Mouse (Mus musculus): ENCODE measurements at regions not wholly inside any gene's neighbourhood (a gene's known extent, or its start where the extent isn't known, plus 50 kb on each side); places are given as distances from the start of the nearest gene placed in this dataset.
"Not testable (repeated sequence)": the region's sequence is repeated elsewhere in the genome, so short reads cannot be mapped to it uniquely, and the experiment has no call there.

DNA sequence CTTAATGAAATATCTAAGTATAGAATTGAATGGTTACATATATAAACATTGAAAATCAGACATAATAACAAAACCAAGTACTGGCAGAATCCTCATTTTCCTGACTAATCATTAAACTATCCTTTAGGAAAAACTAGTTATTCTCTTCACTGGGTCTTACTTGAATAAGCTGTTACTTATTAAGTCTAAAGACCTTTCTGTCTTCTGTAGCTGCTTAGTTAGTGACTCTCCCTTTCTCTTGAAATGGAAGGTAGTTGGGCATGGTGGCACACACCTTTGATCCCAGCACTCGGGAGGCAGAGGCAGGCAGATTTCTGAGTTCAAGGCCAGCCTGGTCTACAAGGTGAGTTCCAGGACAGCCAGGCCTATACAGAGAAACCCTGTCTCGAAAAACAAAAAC is 135.9 kb upstream of the Abcb5 start:
- H3K36me3 ChIP-seq (ENCODE audit: control insufficient read depth, insufficient read depth, low read length); H3K27ac ChIP-seq (ENCODE audit: low read length); ATAC-seq (ENCODE audit: insufficient number of reproducible peaks, insufficient read depth, low FRiP score, low read depth); H3K9ac ChIP-seq (replicated peaks; ENCODE audit: low read depth, low read length); H3K4me2 ChIP-seq (replicated peaks; ENCODE audit: low read depth, low read length); H3K27me3 ChIP-seq (ENCODE audit: control insufficient read depth, insufficient read depth, low read length); H3K4me1 ChIP-seq (ENCODE audit: control insufficient read depth, insufficient read depth, low read length); H3K9me3 ChIP-seq (ENCODE audit: control insufficient read depth, low read depth, low read length); H3K4me3 ChIP-seq (ENCODE audit: low read depth, low read length): not testable (repeated sequence)
- WGBS: 76% methylated on average over 2 of the region's 2 CpGs

DNA sequence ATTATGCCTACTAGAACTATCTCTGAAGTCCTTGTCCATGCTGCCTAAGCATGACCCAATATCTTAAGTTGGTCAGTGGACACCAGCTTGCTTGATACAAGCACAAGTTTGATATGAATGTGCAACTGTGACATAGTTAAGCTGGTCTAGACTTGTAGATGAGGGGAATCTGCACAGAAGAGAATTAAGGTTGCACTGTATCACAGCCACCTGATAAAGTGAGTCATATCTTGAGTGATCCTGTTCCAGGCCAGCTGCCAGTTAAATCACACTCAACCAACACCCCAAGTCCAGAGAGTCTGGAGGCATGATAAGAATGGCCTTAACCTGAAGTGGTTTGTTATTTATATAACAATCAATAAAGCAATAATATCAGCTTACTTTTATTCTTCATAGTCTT is 133.5 kb upstream of the Abcb5 start:
- no peaks in the 10 kb centered on the region for H3K4me1 ChIP-seq (ENCODE audit: control insufficient read depth, insufficient read depth, low read length)
- no peaks in the 10 kb centered on the region for H3K9me3 ChIP-seq (ENCODE audit: control insufficient read depth, low read depth, low read length)
- H3K36me3 ChIP-seq (ENCODE audit: control insufficient read depth, insufficient read depth, low read length): no peaks in the 10 kb centered on the region
- H3K4me2 ChIP-seq (replicated peaks; ENCODE audit: low read depth, low read length): no peak overlapping the region
- H3K9ac ChIP-seq (replicated peaks; ENCODE audit: low read depth, low read length): no peak overlapping the region
- H3K27ac ChIP-seq (ENCODE audit: low read length): no peak overlapping the region
- H3K4me3 ChIP-seq (ENCODE audit: low read depth, low read length): no peak overlapping the region
- no peak for ATAC-seq (ENCODE audit: insufficient number of reproducible peaks, insufficient read depth, low FRiP score, low read depth)
- H3K27me3 ChIP-seq (ENCODE audit: control insufficient read depth, insufficient read depth, low read length): no peaks in the 10 kb centered on the region

DNA sequence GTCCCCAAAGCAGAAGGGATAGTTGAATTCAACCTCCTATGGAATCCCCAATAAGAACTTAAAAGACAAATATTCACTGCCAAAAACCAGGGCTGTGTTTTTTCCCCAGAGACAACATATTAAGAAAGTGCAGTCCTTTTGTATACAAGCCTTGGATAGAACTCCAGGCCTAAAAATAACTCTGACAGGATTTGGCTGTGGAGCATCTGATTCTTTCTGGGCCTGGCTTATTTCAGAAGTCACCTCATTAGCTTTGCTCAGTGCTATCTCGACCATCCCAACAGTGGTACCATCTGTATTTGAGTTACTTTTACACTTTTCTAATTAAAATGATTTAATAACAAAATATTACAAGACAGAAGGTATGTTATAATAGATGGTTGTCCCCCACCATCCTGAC is 131.6 kb upstream of the Abcb5 start:
- H3K4me1 ChIP-seq (ENCODE audit: control insufficient read depth, insufficient read depth, low read length): no peaks in the 10 kb centered on the region
- ATAC-seq (ENCODE audit: insufficient number of reproducible peaks, insufficient read depth, low FRiP score, low read depth): 0 out of 2 replicates have a peak, but pooled peaks have one; percentile 42
- H3K27ac ChIP-seq (ENCODE audit: low read length): no peak overlapping the region
- WGBS: 22% methylated on average over 1 of the region's 1 CpGs
- no peaks in the 10 kb centered on the region for H3K36me3 ChIP-seq (ENCODE audit: control insufficient read depth, insufficient read depth, low read length)
- no peak overlapping the region for H3K4me3 ChIP-seq (ENCODE audit: low read depth, low read length)
- H3K9me3 ChIP-seq (ENCODE audit: control insufficient read depth, low read depth, low read length): no peaks in the 10 kb centered on the region
- no peak overlapping the region for H3K4me2 ChIP-seq (replicated peaks; ENCODE audit: low read depth, low read length)
- H3K27me3 ChIP-seq (ENCODE audit: control insufficient read depth, insufficient read depth, low read length): no peaks in the 10 kb centered on the region
- no peak overlapping the region for H3K9ac ChIP-seq (replicated peaks; ENCODE audit: low read depth, low read length)

DNA sequence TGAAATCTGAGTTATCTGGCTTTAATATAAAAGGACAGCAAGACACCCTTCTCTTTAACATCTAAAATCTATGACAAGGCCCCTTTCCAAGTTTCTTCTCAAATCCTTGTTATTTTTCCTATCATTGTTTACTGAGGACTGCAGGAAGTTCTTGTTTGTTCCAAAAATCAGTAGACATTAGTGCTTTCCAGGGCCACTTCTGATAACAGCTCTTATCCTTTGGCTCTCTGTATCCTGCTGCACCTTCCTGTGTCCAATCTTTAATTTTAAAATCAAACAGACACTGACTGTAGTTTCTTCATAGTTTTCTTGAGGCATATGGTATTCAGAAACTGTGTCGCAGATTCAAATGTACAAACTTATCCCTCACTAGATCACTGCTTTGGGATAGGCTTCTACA is 128.1 kb upstream of the Abcb5 start:
- H3K27me3 ChIP-seq (ENCODE audit: control insufficient read depth, insufficient read depth, low read length): no peaks in the 10 kb centered on the region
- H3K4me3 ChIP-seq (ENCODE audit: low read depth, low read length): no peak overlapping the region
- ATAC-seq (ENCODE audit: insufficient number of reproducible peaks, insufficient read depth, low FRiP score, low read depth): no peak
- no peak overlapping the region for H3K27ac ChIP-seq (ENCODE audit: low read length)
- no peaks in the 10 kb centered on the region for H3K36me3 ChIP-seq (ENCODE audit: control insufficient read depth, insufficient read depth, low read length)
- 91% methylated on average over 1 of the region's 1 CpGs for WGBS
- no peak overlapping the region for H3K9ac ChIP-seq (replicated peaks; ENCODE audit: low read depth, low read length)
- H3K4me1 ChIP-seq (ENCODE audit: control insufficient read depth, insufficient read depth, low read length): no peaks in the 10 kb centered on the region
- H3K4me2 ChIP-seq (replicated peaks; ENCODE audit: low read depth, low read length): no peak overlapping the region
- no peaks in the 10 kb centered on the region for H3K9me3 ChIP-seq (ENCODE audit: control insufficient read depth, low read depth, low read length)

DNA sequence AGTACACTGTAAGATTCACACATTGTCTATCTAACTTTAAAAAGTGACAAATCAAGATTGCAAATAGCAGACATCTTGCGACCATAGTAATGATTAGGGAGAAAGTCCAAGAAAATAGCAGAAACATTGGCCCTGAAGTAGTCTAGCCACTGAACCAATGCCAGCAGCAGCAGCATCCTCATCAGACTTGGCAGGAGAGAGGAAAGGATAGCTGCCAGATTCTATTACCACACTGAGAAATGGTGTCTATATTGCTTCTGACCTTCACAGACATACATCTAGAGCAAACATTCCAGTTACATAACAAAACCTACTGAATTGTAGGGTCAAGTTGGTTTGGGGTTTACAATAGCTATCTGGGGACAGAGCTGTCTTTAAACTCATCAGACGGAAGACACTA is 127.2 kb upstream of the Abcb5 start:
- H3K9ac ChIP-seq (replicated peaks; ENCODE audit: low read depth, low read length): no peak overlapping the region
- no peaks in the 10 kb centered on the region for H3K36me3 ChIP-seq (ENCODE audit: control insufficient read depth, insufficient read depth, low read length)
- no peaks in the 10 kb centered on the region for H3K27me3 ChIP-seq (ENCODE audit: control insufficient read depth, insufficient read depth, low read length)
- no peak overlapping the region for H3K4me3 ChIP-seq (ENCODE audit: low read depth, low read length)
- no peaks in the 10 kb centered on the region for H3K4me1 ChIP-seq (ENCODE audit: control insufficient read depth, insufficient read depth, low read length)
- WGBS: 87% methylated on average over 2 of the region's 2 CpGs
- no peaks in the 10 kb centered on the region for H3K9me3 ChIP-seq (ENCODE audit: control insufficient read depth, low read depth, low read length)
- ATAC-seq (ENCODE audit: insufficient number of reproducible peaks, insufficient read depth, low FRiP score, low read depth): no peak
- no peak overlapping the region for H3K27ac ChIP-seq (ENCODE audit: low read length)
- H3K4me2 ChIP-seq (replicated peaks; ENCODE audit: low read depth, low read length): no peak overlapping the region

DNA sequence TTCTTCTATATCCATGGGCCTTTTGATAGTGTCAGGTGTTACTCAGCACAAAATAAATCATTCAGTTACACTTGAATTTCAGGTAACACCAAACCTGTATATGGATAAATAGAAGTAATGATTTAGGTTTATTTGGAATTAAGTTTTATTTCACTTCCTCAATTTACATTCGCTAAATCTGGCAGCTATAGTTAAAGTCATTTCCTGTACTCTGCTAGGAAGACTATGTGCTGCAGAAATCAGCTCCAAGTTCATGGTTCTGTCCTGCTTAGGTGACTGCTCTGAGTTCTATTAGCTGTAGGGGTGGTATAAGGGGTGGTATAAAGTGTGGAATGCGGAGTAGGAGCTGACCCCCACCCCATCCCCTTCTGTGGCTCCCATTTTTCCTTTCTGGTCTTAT is 123.1 kb upstream of the Abcb5 start:
- no peak overlapping the region for H3K9ac ChIP-seq (replicated peaks; ENCODE audit: low read depth, low read length)
- 88% methylated on average over 2 of the region's 2 CpGs for WGBS
- no peak overlapping the region for H3K4me2 ChIP-seq (replicated peaks; ENCODE audit: low read depth, low read length)

DNA sequence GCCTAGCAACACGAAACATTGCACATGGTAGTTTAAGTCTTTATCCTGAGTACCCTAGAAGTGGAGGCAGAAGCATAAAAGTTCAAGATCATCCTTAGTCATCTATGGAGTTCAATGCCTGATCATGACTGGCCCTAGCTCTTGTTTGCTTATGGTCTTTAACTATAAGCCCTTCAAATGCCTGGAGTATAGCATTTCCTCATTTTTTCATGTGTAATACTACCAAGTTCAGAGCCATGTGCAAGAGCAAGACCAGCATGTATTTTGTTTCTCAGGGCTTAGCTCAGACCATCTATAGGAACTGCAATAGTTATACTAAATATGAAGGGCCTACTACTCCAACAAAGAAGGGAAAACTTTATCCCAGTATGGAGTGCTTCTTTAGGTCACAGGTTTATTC is 122.4 kb upstream of the Abcb5 start:
- H3K27ac ChIP-seq (ENCODE audit: low read length): no peak overlapping the region
- no peaks in the 10 kb centered on the region for H3K36me3 ChIP-seq (ENCODE audit: control insufficient read depth, insufficient read depth, low read length)
- no peak overlapping the region for H3K4me2 ChIP-seq (replicated peaks; ENCODE audit: low read depth, low read length)
- no peak overlapping the region for H3K9ac ChIP-seq (replicated peaks; ENCODE audit: low read depth, low read length)
- no peaks in the 10 kb centered on the region for H3K9me3 ChIP-seq (ENCODE audit: control insufficient read depth, low read depth, low read length)
- no peak overlapping the region for H3K4me3 ChIP-seq (ENCODE audit: low read depth, low read length)
- 84% methylated on average over 1 of the region's 1 CpGs for WGBS
- H3K27me3 ChIP-seq (ENCODE audit: control insufficient read depth, insufficient read depth, low read length): no peaks in the 10 kb centered on the region
- ATAC-seq (ENCODE audit: insufficient number of reproducible peaks, insufficient read depth, low FRiP score, low read depth): no peak
- no peaks in the 10 kb centered on the region for H3K4me1 ChIP-seq (ENCODE audit: control insufficient read depth, insufficient read depth, low read length)

More for the DNA sequence above, 123.1 kb upstream of the Abcb5 start:
- no peak for ATAC-seq (ENCODE audit: insufficient number of reproducible peaks, insufficient read depth, low FRiP score, low read depth)
- Histone ChIP-seq H3K27me3 (ENCODE audit: control insufficient read depth, insufficient read depth, low read length) (no peaks in the 10 kb centered on the region), H3K36me3 (ENCODE audit: control insufficient read depth, insufficient read depth, low read length) (no peaks in the 10 kb centered on the region), H3K4me3 (ENCODE audit: low read depth, low read length) (no peak overlapping the region), H3K9me3 (ENCODE audit: control insufficient read depth, low read depth, low read length) (no peaks in the 10 kb centered on the region), H3K27ac (ENCODE audit: low read length) (no peak overlapping the region), H3K4me1 (ENCODE audit: control insufficient read depth, insufficient read depth, low read length) (no peaks in the 10 kb centered on the region)

DNA sequence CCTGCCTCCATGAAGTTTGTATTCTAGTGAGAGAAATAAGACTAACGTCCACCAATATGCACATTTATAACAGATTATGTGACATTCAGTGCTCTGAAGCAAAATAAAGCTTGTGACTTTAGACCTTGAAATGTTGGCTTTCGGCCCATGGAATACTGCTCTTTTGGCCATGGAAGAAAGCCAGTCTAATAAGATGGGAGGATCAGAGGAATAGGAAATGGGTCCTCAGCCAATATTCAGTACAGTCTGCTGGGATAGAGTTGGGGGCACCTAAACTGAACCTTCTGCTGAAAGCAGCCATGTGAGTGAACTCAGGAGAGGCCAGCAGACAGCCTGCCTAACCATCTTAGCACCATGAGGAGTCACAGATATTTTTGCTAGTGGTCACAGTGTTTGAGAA is 118.6 kb upstream of the Abcb5 start:
- no peaks in the 10 kb centered on the region for H3K4me1 ChIP-seq (ENCODE audit: control insufficient read depth, insufficient read depth, low read length)
- 63% methylated on average over 2 of the region's 2 CpGs for WGBS
- no peak overlapping the region for H3K9ac ChIP-seq (replicated peaks; ENCODE audit: low read depth, low read length)
- no peak overlapping the region for H3K4me3 ChIP-seq (ENCODE audit: low read depth, low read length)
- H3K9me3 ChIP-seq (ENCODE audit: control insufficient read depth, low read depth, low read length): no peaks in the 10 kb centered on the region
- no peaks in the 10 kb centered on the region for H3K27me3 ChIP-seq (ENCODE audit: control insufficient read depth, insufficient read depth, low read length)
- ATAC-seq (ENCODE audit: insufficient number of reproducible peaks, insufficient read depth, low FRiP score, low read depth): no peak
- no peaks in the 10 kb centered on the region for H3K36me3 ChIP-seq (ENCODE audit: control insufficient read depth, insufficient read depth, low read length)
- no peak overlapping the region for H3K4me2 ChIP-seq (replicated peaks; ENCODE audit: low read depth, low read length)
- H3K27ac ChIP-seq (ENCODE audit: low read length): no peak overlapping the region

DNA sequence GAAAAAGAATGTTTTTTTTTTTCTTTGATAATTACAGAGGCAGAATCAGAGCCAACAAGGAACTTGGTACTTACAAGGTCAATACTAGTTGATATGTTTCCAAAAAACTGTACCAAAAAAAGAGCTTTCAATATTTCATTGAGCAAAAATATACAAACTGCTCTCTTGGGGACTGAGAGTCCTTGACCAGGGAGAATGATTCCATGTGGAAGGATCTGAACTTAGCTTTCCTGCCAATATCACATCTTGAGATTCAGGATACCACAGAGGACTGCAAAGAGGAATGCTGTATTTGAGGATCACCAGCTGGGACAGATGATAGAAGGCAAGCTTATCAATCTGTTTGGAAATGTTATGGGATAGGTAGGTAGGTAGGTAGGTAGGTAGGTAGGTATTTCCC is 116.6 kb upstream of the Abcb5 start:
- H3K9me3 ChIP-seq (ENCODE audit: control insufficient read depth, low read depth, low read length): no peaks in the 10 kb centered on the region
- ATAC-seq (ENCODE audit: insufficient number of reproducible peaks, insufficient read depth, low FRiP score, low read depth): no peak
- no peaks in the 10 kb centered on the region for H3K27me3 ChIP-seq (ENCODE audit: control insufficient read depth, insufficient read depth, low read length)
- H3K9ac ChIP-seq (replicated peaks; ENCODE audit: low read depth, low read length): no peak overlapping the region
- H3K4me2 ChIP-seq (replicated peaks; ENCODE audit: low read depth, low read length): no peak overlapping the region
- no peak overlapping the region for H3K27ac ChIP-seq (ENCODE audit: low read length)
- no peaks in the 10 kb centered on the region for H3K36me3 ChIP-seq (ENCODE audit: control insufficient read depth, insufficient read depth, low read length)
- no peak overlapping the region for H3K4me3 ChIP-seq (ENCODE audit: low read depth, low read length)
- H3K4me1 ChIP-seq (ENCODE audit: control insufficient read depth, insufficient read depth, low read length): no peaks in the 10 kb centered on the region
